Mouse (Mus musculus): ENCODE data around the gene Exd1. TPM values are rescaled to one million over a fixed set of nuclear protein-coding genes. Genes with fewer than 3 reads are reported as not detected.

Gene Exd1
- polyA plus RNA-seq, 1 experiment = 0.05 TPM

- Histone ChIP-seq H3K79me3 (ENCODE audit: low read depth) (no peaks in the 10 kb centered on the region), H3K36me3 (ENCODE audit: control insufficient read depth, insufficient read depth) (peaks cover 16% of the 10 kb centered on the region), H3K27me3 (ENCODE audit: control insufficient read depth, insufficient read depth, insufficient read length) (no peaks in the 10 kb centered on the region), H3K79me2 (ENCODE audit: control insufficient read depth, insufficient read depth) (no peaks in the 10 kb centered on the region), H3ac (ENCODE audit: control insufficient read depth, insufficient read length, low read depth) (no peak overlapping the region), H3K4me3 (ENCODE audit: insufficient read depth, poor library complexity, severe bottlenecking) (no peak overlapping the region)
- TF ChIP-seq MYOG (IDR thresholded peaks at IDR 0.05; ENCODE audit: control insufficient read depth, extremely low read depth, insufficient read length) (no peak), MYOD1 (IDR thresholded peaks at IDR 0.05; ENCODE audit: control insufficient read depth, insufficient read length, low read depth) (no peak), FOSL1 (IDR thresholded peaks at IDR 0.05; ENCODE audit: insufficient read depth, low read length, poor library complexity, severe bottlenecking) (no peak), CTCF (IDR thresholded peaks at IDR 0.05; ENCODE audit: control insufficient read depth, insufficient read depth, insufficient read length) (no peak), CEBPB (IDR thresholded peaks at IDR 0.05; ENCODE audit: low read depth) (no peak), USF1 (IDR thresholded peaks at IDR 0.05; ENCODE audit: low read depth) (no peak), MAX (IDR thresholded peaks at IDR 0.05) (no peak)
Measured at GRCm38 (mm10) chr2:119566182-119566855, 18.9 kb upstream of the Exd1 start.

GRCm38 (mm10) chr2:119565284-119565683, 17.9 kb upstream of the Exd1 start:
- H3K36me3 ChIP-seq (ENCODE audit: control insufficient read depth, insufficient read depth) = peaks cover 16% of the 10 kb centered on the region
- no peak for TF ChIP-seq USF1 (IDR thresholded peaks at IDR 0.05; ENCODE audit: low read depth)
- TF ChIP-seq MYOG (IDR thresholded peaks at IDR 0.05; ENCODE audit: control insufficient read depth, extremely low read depth, insufficient read length) = no peak
- no peak for TF ChIP-seq MAX (IDR thresholded peaks at IDR 0.05)
- TF ChIP-seq CTCF (IDR thresholded peaks at IDR 0.05; ENCODE audit: control insufficient read depth, insufficient read depth, insufficient read length) = no peak
- no peak for TF ChIP-seq MYOD1 (IDR thresholded peaks at IDR 0.05; ENCODE audit: control insufficient read depth, insufficient read length, low read depth)
- TF ChIP-seq CEBPB (IDR thresholded peaks at IDR 0.05; ENCODE audit: low read depth) = no peak
- no peak for TF ChIP-seq FOSL1 (IDR thresholded peaks at IDR 0.05; ENCODE audit: insufficient read depth, low read length, poor library complexity, severe bottlenecking)
- H3K4me3 ChIP-seq (ENCODE audit: insufficient read depth, poor library complexity, severe bottlenecking) = no peak overlapping the region
- no peaks in the 10 kb centered on the region for H3K27me3 ChIP-seq (ENCODE audit: control insufficient read depth, insufficient read depth, insufficient read length)
- H3K79me3 ChIP-seq (ENCODE audit: low read depth) = no peaks in the 10 kb centered on the region
- H3K79me2 ChIP-seq (ENCODE audit: control insufficient read depth, insufficient read depth) = no peaks in the 10 kb centered on the region
- no peak overlapping the region for H3ac ChIP-seq (ENCODE audit: control insufficient read depth, insufficient read length, low read depth)

- Histone ChIP-seq H3K27me3 (ENCODE audit: control insufficient read depth, insufficient read depth, insufficient read length) (no peaks in the 10 kb centered on the region), H3K79me2 (ENCODE audit: control insufficient read depth, insufficient read depth) (peaks cover 19% of the 10 kb centered on the region)
- no peak for TF ChIP-seq MAX (IDR thresholded peaks at IDR 0.05)
- TF ChIP-seq MYOG (IDR thresholded peaks at IDR 0.05; ENCODE audit: control insufficient read depth, extremely low read depth, insufficient read length) = no peak
- TF ChIP-seq MYOD1 (IDR thresholded peaks at IDR 0.05; ENCODE audit: control insufficient read depth, insufficient read length, low read depth) = no peak
- no peak for TF ChIP-seq USF1 (IDR thresholded peaks at IDR 0.05; ENCODE audit: low read depth)
- no peak for TF ChIP-seq CTCF (IDR thresholded peaks at IDR 0.05; ENCODE audit: control insufficient read depth, insufficient read depth, insufficient read length)
- no peak for TF ChIP-seq FOSL1 (IDR thresholded peaks at IDR 0.05; ENCODE audit: insufficient read depth, low read length, poor library complexity, severe bottlenecking)
- TF ChIP-seq CEBPB (IDR thresholded peaks at IDR 0.05; ENCODE audit: low read depth) = no peak
Measured at GRCm38 (mm10) chr2:119561794-119562193, 14.4 kb upstream of the Exd1 start.

GRCm38 (mm10) chr2:119558737-119559340, 11.4 kb upstream of the Exd1 start:
- Histone ChIP-seq H3K27me3 (ENCODE audit: control insufficient read depth, insufficient read depth, insufficient read length) (no peaks in the 10 kb centered on the region), H3K79me3 (ENCODE audit: low read depth) (peaks cover 20% of the 10 kb centered on the region), H3K36me3 (ENCODE audit: control insufficient read depth, insufficient read depth) (peaks cover 9% of the 10 kb centered on the region), H3K4me3 (ENCODE audit: insufficient read depth, poor library complexity, severe bottlenecking) (no peak overlapping the region), H3ac (ENCODE audit: control insufficient read depth, insufficient read length, low read depth) (no peak overlapping the region), H3K79me2 (ENCODE audit: control insufficient read depth, insufficient read depth) (peaks cover 43% of the 10 kb centered on the region)
- no peak for TF ChIP-seq USF1 (IDR thresholded peaks at IDR 0.05; ENCODE audit: low read depth)
- TF ChIP-seq MYOD1 (IDR thresholded peaks at IDR 0.05; ENCODE audit: control insufficient read depth, insufficient read length, low read depth) = no peak
- TF ChIP-seq FOSL1 (IDR thresholded peaks at IDR 0.05; ENCODE audit: insufficient read depth, low read length, poor library complexity, severe bottlenecking) = no peak
- TF ChIP-seq CTCF (IDR thresholded peaks at IDR 0.05; ENCODE audit: control insufficient read depth, insufficient read depth, insufficient read length) = no peak
- no peak for TF ChIP-seq CEBPB (IDR thresholded peaks at IDR 0.05; ENCODE audit: low read depth)
- no peak for TF ChIP-seq MYOG (IDR thresholded peaks at IDR 0.05; ENCODE audit: control insufficient read depth, extremely low read depth, insufficient read length)
- no peak for TF ChIP-seq MAX (IDR thresholded peaks at IDR 0.05)

More at GRCm38 (mm10) chr2:119561794-119562193, 14.4 kb upstream of the Exd1 start:
- Histone ChIP-seq H3ac (ENCODE audit: control insufficient read depth, insufficient read length, low read depth) (no peak overlapping the region), H3K79me3 (ENCODE audit: low read depth) (peaks cover 4% of the 10 kb centered on the region), H3K4me3 (ENCODE audit: insufficient read depth, poor library complexity, severe bottlenecking) (no peak overlapping the region), H3K36me3 (ENCODE audit: control insufficient read depth, insufficient read depth) (peaks cover 16% of the 10 kb centered on the region)

- Histone ChIP-seq H3K79me3 (ENCODE audit: low read depth) (peaks cover 21% of the 10 kb centered on the region), H3ac (ENCODE audit: control insufficient read depth, insufficient read length, low read depth) (no peak overlapping the region), H3K36me3 (ENCODE audit: control insufficient read depth, insufficient read depth) (peaks cover 1% of the 10 kb centered on the region), H3K79me2 (ENCODE audit: control insufficient read depth, insufficient read depth) (peaks cover 45% of the 10 kb centered on the region), H3K4me3 (ENCODE audit: insufficient read depth, poor library complexity, severe bottlenecking) (no peak overlapping the region), H3K27me3 (ENCODE audit: control insufficient read depth, insufficient read depth, insufficient read length) (no peaks in the 10 kb centered on the region)
- TF ChIP-seq MYOG (IDR thresholded peaks at IDR 0.05; ENCODE audit: control insufficient read depth, extremely low read depth, insufficient read length) (no peak), MYOD1 (IDR thresholded peaks at IDR 0.05; ENCODE audit: control insufficient read depth, insufficient read length, low read depth) (no peak), USF1 (IDR thresholded peaks at IDR 0.05; ENCODE audit: low read depth) (no peak), CEBPB (IDR thresholded peaks at IDR 0.05; ENCODE audit: low read depth) (no peak), FOSL1 (IDR thresholded peaks at IDR 0.05; ENCODE audit: insufficient read depth, low read length, poor library complexity, severe bottlenecking) (no peak), MAX (IDR thresholded peaks at IDR 0.05) (no peak), CTCF (IDR thresholded peaks at IDR 0.05; ENCODE audit: control insufficient read depth, insufficient read depth, insufficient read length) (no peak)
Measured at GRCm38 (mm10) chr2:119558039-119558438, 10.6 kb upstream of the Exd1 start.
